Mouse (Mus musculus): ENCODE data around the gene Usp18. TPM values are rescaled to one million over a fixed set of nuclear protein-coding genes. Genes with fewer than 3 reads are reported as not detected.

Usp18 gene
- total RNA-seq, 2 experiments from 2014 or later: 0.25 to 0.52 TPM

GRCm38 (mm10) chr6:121224993-121225392 lies 20.7 kb upstream of the Usp18 start:
- no peak for DNase-seq

GRCm38 (mm10) chr6:121226043-121226442 lies 19.7 kb upstream of the Usp18 start:
- no peak for DNase-seq

DNA sequence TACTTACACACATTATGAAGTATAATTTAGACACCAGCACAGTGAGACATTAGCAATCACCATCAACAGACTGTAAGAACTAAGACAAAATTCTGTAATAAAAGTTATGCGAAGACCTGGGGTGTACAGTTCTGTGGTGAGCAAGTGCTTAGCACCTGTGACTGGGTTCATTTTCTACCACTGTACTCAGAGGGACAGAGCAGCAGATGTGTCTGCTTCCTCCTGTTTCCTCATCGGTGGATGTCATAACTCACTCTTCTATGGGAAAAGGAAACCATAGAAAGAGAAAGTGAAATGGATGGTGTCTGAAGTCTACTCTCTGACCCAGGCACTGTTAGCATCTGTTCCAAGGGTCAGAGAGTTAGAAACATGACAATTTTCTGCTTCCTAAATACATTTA lies 19.0 kb upstream of the Usp18 start:
- DNase-seq: no peak

DNA sequence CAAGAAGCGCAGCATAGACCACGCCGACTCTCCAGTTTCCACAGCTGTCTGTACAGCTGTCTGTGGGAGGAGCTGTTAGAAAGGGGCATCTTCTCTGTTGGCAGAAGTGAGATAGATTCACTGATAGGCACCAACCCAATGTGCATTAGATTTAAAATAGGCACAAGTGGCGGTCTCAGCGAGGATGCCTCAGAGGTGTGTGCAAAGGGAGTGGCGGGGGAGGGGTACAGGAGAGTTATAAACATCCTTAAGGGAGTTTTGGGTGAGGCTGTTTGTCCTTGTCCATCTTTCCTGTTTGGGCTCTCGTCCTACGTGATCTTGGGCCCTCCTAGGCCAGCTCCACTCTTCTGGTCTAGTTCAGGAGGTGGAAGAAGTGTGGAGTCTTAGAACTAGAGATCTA lies 17.3 kb upstream of the Usp18 start:
- no peak for DNase-seq

- DNase-seq: no peak
These were observed 13.1 kb upstream of the Usp18 start for GRCm38 (mm10) chr6:121232652-121233051.

- DNase-seq: no peak
These were observed 9.3 kb upstream of the Usp18 start for GRCm38 (mm10) chr6:121236386-121236785.

- DNase-seq: no peak
These were observed 7.5 kb upstream of the Usp18 start for GRCm38 (mm10) chr6:121238209-121238608.

- DNase-seq: no peak
These were observed 3.9 kb upstream of the Usp18 start for GRCm38 (mm10) chr6:121241780-121242179.

DNA sequence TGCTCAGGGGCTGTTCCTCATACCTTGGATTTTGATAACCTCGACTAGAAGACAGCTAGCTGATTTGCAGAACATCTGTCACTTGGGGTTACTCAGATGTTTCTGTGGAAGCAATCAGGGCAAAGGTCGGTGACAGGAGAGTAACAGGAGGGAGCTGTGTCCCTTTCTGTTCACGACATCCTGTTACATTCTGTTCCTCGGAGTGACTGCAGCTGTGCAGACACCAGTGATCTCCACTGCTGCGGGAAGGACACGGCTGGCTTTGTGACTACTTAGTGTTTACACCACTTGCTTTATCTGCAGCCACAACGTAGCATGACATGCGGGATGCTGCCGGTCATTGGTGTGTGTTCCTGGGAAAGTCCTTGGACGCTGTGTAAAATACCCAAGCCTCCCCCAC lies 2.5 kb upstream of the Usp18 start:
- DNase-seq: no peak

- DNase-seq: no peak
These were observed 293 bp downstream of the Usp18 start for GRCm38 (mm10) chr6:121246037-121246361.

GRCm38 (mm10) chr6:121250406-121250805 lies 4.7 kb downstream of the Usp18 start:
- no peak for DNase-seq

- no peak for DNase-seq
These were observed 5.5 kb downstream of the Usp18 start for GRCm38 (mm10) chr6:121251256-121251655.

- DNase-seq: peak; percentile 78
These were observed 14.8 kb downstream of the Usp18 start for GRCm38 (mm10) chr6:121260548-121260947.

- DNase-seq: no peak
These were observed 15.5 kb downstream of the Usp18 start for GRCm38 (mm10) chr6:121261233-121261632.

- DNase-seq: no peak
These were observed 16.3 kb downstream of the Usp18 start for GRCm38 (mm10) chr6:121262004-121262403.

DNA sequence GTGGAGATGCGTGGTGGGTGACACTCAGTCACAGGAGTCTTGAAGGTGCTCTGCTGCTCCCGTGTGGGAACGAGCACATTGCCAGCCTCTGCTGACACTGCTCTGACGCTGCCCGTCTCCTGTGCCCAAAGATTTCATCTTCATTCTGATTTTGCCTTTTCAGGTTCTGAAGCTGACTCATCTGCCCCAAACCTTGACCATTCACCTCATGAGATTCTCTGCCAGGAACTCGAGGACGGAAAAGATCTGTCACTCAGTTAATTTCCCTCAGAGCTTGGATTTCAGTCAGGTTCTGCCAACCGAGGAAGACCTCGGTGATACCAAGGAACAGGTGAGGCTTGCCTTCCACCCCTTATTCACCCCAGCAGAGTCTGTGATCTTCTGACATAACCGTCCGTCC lies 16.8 kb downstream of the Usp18 start:
- no peak for DNase-seq

DNA sequence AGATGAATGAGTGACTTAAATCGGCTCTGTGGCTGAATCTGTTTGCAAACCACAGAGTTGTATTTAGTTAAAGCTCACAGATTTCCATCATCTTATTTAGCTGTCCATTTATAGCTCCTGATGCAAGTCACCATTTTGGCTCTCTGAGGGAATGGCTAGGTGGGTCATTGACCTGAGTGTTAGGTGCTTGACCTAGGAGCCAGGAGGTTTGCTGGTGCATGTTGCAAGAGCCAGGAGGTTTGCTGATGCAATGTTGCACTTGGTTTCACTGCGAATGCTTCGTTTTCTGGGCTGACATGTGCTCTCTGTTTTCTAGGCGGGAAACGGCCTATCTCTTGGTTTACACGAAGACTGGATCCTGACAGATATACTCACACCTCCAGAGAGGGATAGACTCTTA lies 24.4 kb downstream of the Usp18 start:
- DNase-seq: no peak

DNA sequence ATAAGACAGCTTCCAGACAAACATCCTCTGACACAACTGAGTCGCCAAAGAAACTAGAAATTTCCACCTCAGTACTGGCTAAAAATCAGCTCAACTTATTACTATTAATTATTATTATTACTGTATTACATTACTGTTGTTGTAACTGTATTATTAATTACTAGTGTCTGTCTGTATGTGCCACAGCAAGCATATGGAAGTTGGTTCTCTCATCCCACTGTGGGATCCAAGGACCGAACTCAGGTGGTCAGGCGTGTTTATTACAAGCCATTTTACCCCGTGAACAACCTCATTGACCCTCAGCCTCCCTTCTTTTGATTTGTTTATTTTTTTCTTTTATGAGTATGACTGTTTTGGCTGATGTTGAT lies 26.0 kb downstream of the Usp18 start:
- no peak for DNase-seq

GRCm38 (mm10) chr6:121272075-121272800 lies 26.5 kb downstream of the Usp18 start:
- peak; percentile 81 for DNase-seq

DNA sequence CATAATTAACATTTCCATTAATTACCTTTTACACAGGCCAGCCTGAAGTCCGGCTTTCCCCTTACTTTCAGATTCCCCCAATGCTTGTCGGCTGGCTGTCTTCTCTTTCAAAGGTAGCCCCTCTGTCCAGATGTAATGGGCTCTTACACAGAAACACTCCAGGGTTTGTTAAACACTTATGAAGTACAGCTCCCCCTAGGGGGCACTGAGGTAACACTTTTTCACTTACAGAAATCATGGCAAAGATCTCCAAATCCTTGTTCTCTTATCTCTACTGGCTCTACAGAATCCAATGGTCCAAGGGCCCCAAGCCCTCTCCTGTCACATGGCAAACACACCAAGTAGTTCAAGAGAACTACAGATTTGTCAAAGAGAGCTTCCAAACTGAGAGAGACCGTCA lies 28.6 kb downstream of the Usp18 start:
- no peak for DNase-seq

- no peak for DNase-seq
These were observed 38.4 kb downstream of the Usp18 start for GRCm38 (mm10) chr6:121284132-121284531.

- DNase-seq: no peak
These were observed 53.6 kb downstream of the Usp18 start for GRCm38 (mm10) chr6:121299317-121299716.

DNA sequence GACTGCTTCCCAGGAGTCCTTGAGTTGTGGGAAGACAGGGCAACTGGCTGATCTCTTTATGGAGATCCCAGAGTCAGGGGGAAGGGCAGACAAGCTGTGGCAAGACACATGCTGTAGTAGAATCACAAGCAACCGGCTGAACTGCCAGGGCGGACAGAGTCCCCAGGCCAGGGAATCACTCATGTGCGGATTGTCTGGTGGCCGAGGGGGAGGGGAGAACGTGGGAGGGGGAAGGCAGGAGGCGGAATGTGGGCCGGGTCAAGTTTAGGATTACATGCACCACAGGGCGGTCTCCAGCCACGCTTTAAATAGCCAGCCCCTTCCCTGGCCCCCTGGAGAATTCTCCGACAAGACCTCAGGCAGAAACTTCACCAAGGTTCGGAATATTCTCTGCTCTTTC lies 54.2 kb downstream of the Usp18 start, which contains the start of gene Slc6a13:
Slc6a13 (plus strand) TSS at position 274 of the 400 bp plus-strand sequence.
- DNase-seq: peak; percentile 42

DNA sequence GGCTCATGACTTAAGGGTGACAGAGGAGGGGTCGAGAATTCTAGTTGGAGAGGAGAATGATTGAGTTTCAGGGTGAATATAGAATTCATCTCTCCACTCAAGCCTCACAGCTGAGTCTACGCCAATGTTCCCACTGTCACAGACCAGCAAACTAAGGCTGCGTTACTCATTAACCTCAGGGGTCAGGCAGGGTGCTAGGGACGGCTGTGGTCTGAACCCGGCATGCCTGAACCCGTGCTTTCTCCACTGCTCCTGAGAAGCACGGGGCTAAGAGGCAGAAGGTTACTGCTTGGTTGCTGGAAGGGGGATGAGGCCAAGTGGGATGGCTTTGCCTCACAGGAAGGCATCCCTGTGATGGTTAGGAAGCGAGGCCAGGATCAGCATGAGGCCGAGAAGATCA lies 54.8 kb downstream of the Usp18 start:
- DNase-seq: no peak
